Mouse (Mus musculus): ENCODE measurements around the gene Krt84. TPM values are rescaled to one million over a fixed set of nuclear protein-coding genes. Genes with fewer than 3 reads are reported as not detected.
"Not testable (repeated sequence)": the region's sequence is repeated elsewhere in the genome, so short reads cannot be mapped to it uniquely, and the experiment has no call there.

Gene Krt84
- total RNA-seq (2015) (not detected in 2 replicates), total RNA-seq (2017) (not detected in 2 replicates)

DNA sequence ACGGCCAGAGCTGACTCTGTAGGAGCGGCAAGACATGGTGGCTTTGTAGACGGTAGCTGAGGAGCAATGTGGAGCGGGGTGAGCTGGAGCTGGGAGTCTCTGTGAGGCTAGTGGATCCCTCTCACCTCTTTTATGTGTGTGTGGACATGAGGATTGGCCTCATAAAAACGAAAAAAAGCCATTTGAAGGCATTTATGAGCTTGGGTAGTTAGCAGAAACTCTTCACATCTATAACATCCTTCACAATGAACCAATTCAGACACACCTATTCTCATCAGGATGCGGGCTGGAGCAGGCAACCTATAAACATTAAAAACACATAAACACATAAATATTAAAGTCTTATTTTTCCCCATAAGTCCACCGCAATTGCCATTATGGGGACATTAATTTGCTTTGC, at the start of gene Krt84:
Gene Krt84 (minus strand): TSS at position 101 of the 400 bp plus-strand sequence.
- ATAC-seq (ENCODE audit: poor library complexity, severe bottlenecking) = no peak

DNA sequence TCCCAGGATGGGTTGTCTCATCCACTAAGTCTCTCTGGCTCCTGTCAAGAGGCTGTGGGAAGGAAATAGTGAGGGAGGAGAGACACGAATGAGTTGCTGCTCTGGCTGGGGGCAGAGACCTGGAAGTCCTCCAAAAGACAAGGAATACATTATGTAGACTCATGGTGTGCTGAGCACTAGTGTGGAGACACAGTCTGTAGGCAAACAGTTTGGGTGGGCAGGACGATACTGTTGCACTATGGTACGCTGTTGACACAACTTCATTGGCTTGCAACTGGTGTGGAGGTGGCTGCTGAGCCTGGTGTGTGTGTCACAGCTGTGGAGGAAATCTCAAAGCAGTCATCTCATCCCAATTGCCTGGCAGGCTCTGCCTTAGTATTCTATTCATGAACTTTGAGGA, 49.1 kb upstream of the Krt84 start:
- no peak for ATAC-seq (ENCODE audit: poor library complexity, severe bottlenecking)

DNA sequence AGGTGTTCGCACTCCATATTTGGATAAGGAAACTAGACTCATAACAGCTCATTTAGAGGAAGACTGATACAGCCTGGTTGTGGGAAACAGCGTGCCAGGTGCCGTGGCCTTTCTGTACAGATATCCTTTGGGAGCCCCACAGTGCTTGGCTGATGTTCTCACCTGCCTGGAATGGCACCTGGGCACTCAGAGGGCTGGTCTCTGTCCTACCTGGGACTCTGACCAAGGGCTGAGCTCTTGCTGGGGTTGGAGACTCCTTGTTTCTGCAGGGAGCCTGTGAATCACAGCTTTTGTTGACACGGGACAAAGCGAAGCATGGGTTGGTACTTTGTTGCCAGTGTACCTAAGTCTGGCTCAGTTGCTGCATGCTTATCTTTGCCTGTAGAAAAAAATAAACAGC, 42.9 kb upstream of the Krt84 start:
- ATAC-seq (ENCODE audit: poor library complexity, severe bottlenecking) = no peak

DNA sequence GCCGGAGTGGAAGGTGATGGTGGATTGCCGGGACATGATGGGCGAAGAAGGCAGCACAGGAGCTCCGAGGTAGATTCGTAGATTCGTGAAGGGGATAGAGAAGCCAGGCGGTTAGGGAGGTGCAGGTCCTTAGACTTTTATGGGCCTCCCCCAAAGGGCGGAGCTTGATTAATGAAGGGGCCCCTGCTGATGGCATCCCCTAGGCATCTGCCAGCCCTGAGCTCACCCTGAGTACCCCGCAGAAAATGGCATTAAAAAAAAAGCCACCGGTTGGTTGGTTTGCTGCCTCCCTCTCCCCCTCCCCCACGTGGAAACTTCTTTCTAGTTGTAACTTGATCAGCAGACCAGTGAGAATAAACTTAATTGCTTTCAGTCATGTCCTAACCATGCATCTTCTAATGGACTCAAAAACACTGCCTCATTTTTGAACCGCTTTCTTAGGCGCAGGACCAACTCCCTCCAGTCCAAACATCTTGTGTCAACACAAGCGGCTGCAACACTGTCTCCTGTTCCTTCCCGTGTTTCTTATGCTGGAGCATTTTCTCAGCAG, 41.3 kb upstream of the Krt84 start, which contains the start of gene Krt75:
Gene Krt75 (minus strand): TSS at position 109 of the 550 bp plus-strand sequence.
- no peak for ATAC-seq (ENCODE audit: poor library complexity, severe bottlenecking)

DNA sequence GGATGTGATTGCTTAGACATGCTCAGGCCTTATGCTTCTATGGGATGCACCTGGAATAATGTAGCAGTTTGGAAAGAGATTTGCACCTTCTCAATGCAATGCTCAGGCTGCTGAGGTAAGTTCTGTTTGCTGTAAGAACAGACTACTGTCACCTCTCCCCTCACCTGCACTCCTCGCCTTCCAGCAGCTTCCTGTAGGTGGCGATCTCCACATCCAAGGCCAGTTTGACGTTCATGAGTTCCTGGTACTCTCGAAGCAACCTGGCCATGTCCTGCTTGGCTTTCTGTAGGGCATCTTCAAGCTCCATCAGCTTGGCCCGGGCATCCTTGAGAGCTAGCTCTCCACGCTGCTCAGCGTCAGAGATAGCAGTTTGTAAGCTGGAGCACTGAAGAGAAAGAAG, 35.2 kb upstream of the Krt84 start:
- no peak for ATAC-seq (ENCODE audit: poor library complexity, severe bottlenecking)

DNA sequence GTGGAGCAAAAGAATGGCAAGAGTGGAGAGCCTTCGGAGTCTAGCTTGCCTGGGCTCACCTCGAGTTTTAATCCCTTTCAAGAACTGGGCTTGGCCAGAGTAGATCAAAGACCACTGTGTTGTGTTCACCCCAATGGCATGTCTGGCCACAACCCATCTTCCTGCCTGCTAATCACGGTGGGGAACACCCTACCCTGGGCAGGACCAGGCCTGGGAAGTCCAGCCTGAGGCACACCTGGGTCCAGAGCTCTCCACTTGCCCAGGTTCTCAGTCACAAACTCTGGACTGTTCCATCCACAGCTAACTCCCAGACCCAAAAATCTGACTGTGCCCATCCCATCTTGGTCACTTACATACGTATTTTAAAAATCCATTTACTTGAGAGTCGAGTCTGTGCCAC, 30.2 kb upstream of the Krt84 start, which contains the start of gene Krt90:
Gene Krt90 (minus strand): TSS at position 101 of the 400 bp plus-strand sequence.
- no peak for ATAC-seq (ENCODE audit: poor library complexity, severe bottlenecking)

DNA sequence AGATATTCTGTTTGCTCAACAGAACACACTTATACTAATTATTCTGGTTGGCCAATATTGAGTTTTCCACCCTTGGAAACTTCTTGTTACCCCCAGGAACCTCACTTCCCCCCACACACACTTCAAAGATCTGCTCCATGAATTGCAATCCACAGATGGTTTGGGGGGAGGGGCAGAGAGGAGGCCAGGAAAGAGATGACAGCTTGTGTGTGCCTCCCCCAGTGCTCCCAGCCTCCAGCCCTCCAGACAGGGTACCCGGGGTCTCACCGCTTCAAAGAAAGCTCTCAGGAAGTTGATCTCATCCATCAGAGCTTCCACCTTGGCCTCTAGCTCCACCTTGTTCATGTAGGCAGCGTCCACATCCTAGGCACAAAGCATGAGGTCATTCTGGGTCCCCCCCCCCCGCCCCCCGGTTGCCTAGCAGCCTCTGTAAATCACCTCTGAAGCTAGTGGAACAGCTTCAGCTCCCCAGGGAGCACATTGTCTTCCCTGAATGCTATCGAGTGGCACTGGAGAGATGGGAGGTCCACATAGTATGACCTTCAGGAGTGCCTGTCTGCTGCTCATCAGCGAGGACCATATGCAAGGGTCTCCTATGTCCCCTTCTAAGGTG, 25.5 kb upstream of the Krt84 start:
- ATAC-seq (ENCODE audit: poor library complexity, severe bottlenecking) = no peak

DNA sequence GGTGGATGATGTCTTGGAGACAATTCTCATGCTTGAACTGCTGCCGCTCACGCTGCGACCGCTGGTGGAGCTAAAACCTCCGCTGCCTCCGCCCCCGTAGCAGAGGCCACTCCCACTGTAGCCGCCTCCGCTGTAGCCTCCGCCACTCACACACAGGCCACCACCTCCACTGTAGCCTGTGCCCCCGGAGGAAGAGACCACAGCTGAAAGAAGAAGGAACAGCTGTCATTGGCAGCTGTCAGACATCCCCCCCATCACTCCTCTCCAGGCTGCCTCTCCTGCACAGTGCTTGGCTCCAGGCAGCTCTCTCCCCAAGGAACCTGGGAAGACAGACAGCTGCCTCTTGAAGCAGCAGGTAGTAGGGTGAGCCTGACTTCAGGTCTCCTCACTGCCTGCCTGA, 20.5 kb upstream of the Krt84 start:
- ATAC-seq (ENCODE audit: poor library complexity, severe bottlenecking) = no peak

DNA sequence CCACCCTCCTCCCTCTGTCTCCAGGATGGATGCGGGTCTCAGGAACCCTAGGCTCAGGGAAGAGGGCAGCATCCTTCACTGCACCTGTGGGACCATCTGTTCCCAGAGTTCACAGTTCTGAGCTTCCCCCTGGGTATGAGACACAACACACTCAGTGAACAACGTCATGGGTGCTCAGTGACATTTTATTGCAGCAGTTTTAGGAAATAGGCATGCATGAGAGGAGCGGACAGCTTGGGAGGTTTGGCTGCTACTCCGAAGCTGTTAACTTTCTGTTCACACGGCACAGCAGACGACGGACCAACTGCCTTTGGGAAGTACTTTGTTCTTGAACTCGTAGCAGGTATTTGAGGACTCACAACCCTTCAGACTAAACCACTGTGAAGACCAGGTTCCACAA, 19.6 kb upstream of the Krt84 start:
- ATAC-seq (ENCODE audit: poor library complexity, severe bottlenecking) = no peak

DNA sequence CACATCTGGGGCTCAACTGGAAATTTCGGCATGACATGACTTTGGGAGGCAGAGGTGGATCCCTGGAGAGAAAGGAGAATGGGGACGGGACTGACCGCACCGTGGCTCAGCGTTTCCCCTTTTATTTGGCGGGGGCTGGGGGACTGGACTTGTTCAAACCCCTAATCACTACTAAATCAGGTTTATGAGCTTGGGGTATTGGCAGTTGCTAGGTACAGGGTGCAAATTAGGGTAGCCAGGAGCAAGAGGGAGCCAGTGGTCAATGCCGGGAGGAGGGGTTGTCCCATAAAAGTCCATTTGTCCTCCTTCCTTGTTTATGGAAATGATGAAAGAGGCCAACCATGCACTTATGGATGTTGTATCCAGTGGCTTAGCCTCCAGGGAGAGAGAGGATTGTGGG, 17.9 kb upstream of the Krt84 start, which contains the start of gene Krt82:
Gene Krt82 (minus strand): TSS at position 101 of the 400 bp plus-strand sequence.
- no peak for ATAC-seq (ENCODE audit: poor library complexity, severe bottlenecking)

DNA sequence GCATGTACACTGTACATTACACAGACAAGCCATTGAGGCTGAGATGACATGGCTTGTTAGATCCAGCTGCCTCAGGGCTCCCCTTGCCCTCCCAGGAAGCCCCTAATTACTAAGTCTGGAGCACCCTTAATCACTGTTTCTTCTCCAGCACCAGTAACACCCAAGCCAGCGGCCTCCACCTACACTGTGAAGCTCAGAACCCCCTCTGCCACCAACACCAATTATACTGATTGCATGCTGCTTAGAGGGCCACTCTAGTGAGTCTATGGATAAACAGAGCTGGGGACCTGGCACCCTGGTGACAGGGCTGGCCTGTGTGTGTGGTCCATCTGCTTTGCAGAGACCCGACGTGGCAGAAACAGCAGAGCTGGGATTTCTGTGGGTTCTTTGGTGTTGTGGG, 11.9 kb upstream of the Krt84 start:
- no peak for ATAC-seq (ENCODE audit: poor library complexity, severe bottlenecking)

DNA sequence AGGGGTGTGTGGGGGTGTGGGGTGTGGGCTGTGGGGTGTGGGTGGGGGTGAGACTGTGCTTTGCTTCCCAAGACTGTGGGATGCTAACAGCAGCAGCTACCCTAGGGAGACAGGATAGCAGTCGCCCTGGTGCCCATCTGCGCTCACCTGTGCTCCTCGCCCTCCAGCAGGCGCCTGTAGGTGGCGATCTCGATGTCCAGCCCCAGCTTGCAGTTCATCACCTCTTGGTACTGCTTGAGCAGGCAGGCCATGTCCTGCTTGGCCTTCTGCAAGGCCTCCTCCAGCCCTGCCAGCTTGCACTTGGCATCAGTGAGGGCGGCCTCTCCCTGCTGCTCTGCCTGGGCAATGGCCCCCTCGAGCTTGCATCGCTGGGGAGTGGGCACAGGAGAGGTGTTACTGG, 9.9 kb upstream of the Krt84 start:
- no peak for ATAC-seq (ENCODE audit: poor library complexity, severe bottlenecking)

DNA sequence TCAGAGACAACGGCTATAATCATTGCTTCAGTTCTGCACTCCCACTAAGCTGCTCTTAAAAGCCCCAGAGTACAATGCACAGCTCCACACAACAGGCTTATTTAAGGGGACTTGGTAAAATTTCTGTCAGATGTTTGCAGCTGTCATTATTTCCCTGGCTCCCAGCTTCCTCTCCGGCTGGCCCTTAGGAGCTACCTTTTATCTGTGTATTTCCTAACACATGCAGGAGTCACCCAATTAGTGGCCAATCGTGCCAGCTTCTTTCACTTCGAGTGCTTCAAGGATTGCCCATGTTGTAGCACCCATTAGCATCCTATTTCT, 5.9 kb upstream of the Krt84 start:
- ATAC-seq (ENCODE audit: poor library complexity, severe bottlenecking) = no peak

DNA sequence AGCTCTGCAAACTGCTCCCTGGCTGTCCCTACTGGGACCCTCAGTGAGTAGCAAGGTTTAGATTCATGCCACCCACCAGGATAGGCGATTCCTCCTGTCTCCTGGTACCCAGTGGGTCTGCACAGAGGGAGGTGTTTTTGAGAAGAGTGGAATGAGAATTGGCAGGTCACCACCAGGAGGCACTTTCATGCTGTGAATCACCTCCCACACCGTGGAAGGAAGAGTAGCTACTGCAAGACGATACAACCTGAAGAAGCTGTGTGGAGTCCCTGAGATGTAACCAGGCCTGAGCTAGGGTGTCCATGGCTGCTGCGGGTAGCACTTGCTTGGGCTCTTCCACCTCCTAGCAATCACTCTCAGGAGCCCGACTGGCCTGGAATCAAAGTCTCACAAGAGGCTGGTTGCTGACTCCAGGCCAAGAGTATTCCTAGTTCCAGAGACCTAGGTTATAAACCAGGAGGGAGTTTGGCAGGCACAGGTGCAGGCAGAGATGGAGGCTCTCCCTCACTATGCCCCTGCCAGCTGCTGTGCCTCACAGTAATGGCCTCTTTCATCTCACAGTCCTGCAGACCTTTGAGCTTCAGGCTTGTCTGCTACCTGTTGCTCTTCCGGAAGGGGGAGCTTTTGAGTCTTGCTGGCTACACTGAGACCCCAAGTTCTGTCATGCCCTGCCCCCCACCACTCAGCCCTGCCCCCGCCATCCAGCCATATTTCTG, 5.4 kb upstream of the Krt84 start:
- no peak for ATAC-seq (ENCODE audit: poor library complexity, severe bottlenecking)

DNA sequence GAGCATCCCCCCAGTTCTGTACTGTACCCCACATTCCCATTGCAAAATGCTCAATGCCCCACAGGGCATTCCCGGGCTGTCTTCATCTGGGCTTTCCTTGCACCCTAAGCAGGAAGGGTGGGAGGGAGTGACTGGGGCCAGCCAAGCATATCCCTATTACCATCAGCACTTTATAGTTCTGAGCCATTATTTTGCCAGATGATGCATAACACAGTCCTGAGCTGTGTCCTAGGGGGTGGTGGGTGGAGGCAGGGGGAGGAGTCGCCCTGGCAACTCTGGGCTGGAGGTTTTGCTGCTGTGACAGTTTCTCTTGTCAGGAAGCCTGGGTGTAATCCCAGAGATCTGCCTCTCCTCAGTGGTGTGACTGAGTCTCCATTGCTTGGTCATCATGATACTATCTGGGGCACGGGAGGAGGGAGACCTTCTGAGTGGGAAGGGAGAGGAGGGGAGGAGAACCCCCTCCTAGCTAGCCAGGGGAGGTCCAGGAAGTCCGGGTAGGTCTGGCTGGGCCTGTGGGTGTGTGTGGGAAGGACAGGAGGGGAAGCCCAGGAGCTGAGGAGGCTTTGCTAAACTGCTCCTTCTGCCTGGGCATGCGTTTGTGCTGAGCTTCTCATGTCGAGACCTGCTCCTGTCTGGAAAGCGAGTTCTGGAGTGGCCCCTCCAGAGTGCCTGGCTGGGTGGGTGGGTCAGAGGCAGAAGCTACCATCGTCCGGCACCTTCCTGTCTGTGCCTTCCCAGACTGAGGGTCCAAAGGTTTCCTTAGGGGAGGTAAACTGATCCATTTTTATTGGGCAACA, 3.6 kb upstream of the Krt84 start:
- ATAC-seq (ENCODE audit: poor library complexity, severe bottlenecking) = no peak

DNA sequence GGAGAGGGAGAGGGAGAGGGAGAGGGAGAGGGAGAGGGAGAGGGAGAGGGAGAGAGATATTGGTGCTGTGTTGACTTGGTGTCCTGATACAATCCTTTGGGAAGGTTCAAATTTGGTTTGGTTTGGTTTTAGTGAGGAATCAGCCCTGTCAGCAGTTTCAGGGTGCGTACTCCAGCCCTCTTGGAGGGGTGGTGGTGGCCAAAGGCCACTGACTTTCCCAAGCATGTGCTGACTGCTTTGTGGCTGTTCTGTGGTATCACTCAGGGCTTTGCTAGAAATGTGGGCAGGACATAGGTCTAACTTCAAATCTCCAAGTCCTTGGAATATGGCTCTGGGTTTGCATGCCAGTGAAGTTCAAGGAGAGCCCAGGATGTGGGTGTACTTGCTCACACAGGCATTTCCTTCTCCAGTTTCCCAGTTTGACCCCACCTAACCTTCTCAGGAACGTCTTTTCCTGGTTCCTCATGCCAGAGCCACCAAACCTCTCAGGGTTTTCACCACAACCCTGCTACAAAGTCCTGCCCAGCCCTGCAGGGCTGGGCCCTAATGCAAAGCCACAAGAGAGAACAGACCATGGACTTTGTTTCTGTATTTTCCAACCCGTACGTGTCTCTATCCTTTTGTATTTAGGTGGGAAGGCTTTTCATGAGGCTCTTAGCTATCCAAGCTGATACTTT, 9.9 kb downstream of the Krt84 start:
- no peak for ATAC-seq (ENCODE audit: poor library complexity, severe bottlenecking)

DNA sequence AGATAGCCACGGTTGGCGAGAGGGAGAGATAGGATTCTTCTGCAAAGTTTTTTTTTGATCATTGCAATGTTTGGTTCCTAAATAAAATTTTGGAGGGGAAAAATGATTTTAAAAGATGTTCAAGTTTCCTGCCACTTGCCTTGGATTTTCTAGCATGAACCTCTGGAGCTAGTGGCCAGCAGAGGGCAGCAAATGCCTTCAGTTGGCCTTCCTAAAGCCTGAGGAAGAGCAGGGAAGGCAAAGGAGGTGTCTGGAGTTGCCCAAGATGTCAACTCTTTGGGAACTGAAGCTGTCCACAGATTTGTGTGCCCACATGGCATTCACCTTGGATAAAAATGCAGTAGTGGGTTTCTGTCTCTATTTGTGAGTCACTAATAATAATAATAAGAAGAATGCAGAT, 12.8 kb downstream of the Krt84 start:
- no peak for ATAC-seq (ENCODE audit: poor library complexity, severe bottlenecking)

DNA sequence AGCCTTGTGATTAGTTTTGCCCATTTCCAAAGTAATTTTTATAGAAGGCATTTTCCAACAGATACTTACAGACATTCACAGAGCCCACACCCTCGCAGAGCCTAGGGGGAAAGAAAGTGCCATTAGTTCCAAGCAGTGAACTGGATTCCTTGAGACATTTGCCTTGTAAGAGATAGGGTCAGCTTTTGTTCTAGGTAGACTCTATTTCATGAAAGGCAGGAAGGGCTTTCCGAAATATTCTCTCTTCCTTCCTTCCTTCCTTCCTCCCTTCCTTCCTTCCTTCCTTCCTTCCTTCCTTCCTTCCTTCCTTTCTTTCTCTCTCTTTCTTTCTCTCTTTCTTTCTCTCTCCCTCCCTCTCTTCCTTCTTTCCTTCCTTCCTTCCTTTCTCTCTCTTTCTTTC, 15.5 kb downstream of the Krt84 start, which contains the start of gene Gm49425:
Gene Gm49425 (minus strand): TSS at position 101 of the 400 bp plus-strand sequence.
- not testable (repeated sequence) for ATAC-seq (ENCODE audit: poor library complexity, severe bottlenecking)

DNA sequence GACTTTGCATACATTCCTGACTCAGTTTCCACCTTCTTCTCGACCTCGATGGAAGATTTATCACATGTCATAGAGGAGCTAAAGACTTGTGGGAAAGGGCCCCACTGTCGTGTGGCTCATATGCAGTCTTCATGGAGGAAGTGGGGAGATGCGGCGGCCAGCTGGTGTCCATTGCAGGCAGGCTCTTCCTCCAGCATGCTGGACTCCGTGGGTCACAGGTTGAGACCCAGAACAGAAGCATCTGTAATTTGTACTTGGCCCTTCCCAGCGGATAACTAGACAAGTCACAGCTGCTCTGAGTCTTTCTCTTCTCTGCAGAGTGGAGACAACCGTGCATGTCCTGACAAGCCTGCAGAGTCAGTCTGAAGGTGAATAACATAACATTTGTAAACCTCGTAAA, 24.4 kb downstream of the Krt84 start:
- no peak for ATAC-seq (ENCODE audit: poor library complexity, severe bottlenecking)

DNA sequence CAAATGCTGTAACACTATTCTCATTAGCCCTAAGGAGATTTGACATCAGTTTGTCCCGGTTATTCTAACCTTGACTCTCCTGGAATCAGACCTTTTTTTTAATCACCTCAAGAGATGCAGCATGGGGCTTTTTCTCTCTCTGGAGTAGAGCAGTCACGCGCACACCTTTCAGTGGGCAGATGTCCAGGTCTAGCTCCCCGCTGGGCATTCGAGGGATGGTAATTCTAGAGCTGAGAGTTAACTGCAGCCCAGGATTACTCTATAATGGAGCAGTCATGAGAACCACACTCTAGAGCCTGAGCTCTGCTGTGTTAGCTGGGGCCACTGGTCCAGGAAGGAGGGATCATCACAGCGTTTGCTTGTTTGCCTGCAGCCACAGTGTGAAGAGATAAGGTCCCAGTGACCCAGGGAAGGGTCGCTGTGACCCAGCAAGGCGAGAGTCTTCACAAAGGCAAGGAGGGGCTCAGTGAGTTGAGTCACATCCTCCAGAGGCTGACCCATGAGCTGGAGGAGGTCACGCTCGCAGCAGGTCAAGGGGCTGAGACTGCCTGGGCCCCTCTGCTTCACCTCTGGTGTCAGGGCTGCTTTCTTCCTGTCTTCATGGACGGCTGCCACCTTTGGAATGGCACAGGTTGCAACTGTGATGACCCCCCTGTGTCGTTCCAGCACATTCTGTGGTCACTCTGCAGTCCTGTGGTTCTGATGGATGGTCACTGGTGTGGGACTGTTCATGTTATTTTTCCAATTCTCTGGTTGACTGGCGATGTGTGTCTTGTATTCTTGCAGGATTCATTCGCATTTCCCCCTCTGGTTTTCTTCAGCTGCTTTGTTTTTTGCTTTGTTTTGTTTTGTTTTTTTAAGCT, 25.5 kb downstream of the Krt84 start:
- no peak for ATAC-seq (ENCODE audit: poor library complexity, severe bottlenecking)
